Mouse (Mus musculus): ENCODE data around the gene Vmn2r81.
"Not testable (repeated sequence)": the region's sequence is repeated elsewhere in the genome, so short reads cannot be mapped to it uniquely, and the experiment has no call there.

Vmn2r81 gene

DNA sequence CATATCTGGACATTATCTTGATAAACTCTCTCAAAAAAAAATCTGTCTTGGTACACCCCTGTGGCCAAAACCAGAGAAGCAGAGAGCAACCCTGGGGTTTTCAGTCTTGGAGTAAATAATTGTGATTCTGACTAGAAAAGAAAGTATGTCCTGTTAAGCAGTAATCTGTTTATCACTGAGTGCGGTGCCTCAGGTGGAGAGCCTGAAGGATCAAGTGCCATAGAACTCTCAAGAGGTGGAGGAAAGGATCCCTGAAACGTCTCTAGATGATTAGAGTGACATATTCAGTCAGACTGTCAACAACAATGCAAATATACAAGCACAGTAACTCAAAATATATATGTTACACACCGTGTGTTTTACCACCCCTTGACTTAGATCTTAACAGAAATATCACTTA is at the start of gene Vmn2r81:
Gene Vmn2r81 (plus strand): TSS at position 301 of the 400 bp plus-strand sequence.
- in situ Hi-C loops (cut with MboI) = not testable (repeated sequence)

DNA sequence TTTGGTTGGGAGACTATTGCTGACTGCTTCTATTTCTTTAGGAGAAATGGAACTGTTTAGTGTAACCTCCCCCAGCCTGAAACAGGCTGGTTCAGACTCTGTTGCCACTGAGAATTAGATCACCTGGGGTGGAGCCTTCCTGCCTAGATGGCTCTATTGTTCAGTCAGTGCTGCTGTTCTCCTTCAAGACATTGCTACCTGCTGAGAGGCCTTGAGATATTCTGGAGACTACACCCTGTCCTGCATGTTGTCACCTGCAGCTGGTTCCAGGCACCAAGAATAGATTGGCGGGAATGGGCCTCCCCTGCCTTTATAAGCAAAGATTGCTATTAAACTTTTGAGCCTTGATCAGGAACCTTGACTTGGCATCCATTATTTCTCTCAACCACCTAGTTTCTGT is 47.5 kb upstream of the Vmn2r81 start:
- in situ Hi-C loops (cut with MboI) = not testable (repeated sequence)

GRCm38 (mm10) chr10:79220432-79220831 is 27.1 kb upstream of the Vmn2r81 start:
- in situ Hi-C loops (cut with MboI) = no loop called here

DNA sequence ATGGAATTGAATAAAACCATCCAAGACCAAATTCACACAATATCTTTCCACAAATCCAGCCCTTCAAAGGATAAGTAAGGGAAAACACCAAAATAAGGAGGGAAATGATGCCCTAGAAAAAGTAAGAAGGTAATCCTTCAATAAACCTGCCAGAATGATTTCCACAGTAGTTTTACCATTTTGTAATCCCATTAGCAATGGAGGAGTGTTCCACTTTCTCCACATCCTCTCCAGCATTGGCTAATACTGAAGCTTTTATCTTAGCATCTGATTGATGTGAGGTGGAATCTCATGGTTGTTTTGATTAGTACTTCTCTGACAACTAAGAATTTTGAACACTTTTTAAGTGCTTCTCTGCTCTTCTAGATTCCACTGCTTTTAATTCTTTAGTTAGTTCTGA is 25.9 kb upstream of the Vmn2r81 start:
- in situ Hi-C loops (cut with MboI) = no loop called here

DNA sequence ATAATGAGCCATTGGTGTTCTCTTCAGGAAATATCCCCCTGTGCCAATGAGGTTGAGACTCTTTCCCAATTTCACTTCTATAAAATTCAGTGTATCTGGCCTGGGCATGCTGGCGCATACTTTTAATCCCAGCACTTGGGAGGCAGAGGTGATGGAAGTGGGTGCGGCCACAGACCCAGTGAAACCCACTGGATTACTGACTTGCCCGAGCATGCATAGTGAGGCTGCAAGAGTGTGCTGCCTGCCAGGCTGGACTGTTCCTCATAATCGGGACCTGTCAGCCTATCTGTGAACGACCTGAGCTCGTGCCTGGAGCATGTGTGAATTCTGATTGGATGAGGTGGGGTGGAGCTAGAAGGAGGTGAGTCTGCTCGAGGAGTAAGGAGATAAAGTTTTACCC is 25.3 kb upstream of the Vmn2r81 start:
- in situ Hi-C loops (cut with MboI) = no loop called here

- in situ Hi-C loops (cut with MboI) = not testable (repeated sequence)
Measured at GRCm38 (mm10) chr10:79322033-79322736, 74.7 kb downstream of the Vmn2r81 start.

DNA sequence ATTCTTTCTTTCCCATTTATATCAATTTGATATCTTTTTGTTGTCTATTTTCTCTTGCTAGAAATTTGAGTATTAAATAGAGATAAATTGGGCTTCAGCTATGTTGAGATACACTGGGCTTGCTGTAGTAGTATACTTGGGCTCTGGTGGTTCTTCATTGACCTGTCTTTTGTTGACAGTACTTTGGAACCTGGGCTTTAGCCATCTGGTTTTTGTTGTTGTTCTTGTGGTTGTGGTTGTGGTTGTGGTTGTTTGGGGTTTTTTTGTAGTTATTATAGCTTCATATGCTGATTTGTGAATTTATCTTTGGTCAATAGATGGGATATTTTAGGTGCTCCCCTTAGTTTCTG is 75.2 kb downstream of the Vmn2r81 start:
- in situ Hi-C loops (cut with MboI) = no loop called here

All from mature B cell (primary cell).